Mouse (Mus musculus): ENCODE data around the gene Lgals7.

DNA sequence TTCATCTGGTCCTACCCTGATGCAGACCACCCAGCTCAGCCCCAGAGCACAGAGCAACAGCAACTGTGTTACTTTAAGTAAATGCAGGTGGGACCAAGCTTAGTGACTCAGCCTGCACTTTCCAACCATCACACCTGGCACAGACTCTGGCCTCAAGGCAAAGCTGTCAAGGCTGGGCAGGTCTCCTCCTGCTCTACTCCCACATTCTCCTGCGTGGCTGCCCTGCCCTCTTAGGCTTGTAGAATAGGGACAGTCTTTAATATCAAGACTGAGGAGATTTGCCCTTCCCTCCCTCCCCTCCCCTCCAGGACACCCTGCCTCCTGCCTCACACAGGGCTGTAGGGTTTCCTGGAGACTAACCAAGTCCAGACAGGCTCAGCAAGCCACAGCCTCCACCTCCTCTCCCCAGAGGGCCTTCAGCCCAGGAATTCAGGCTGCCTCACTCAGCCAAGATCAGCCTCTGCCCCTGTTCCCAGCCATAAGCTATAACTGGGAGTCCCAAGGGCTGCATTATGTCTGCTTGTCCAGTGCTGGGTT, 13.9 kb upstream of the Lgals7 start:
- TF ChIP-seq CTCF (IDR thresholded peaks at IDR 0.05; ENCODE audit: low read depth, low read length) (no peak), POLR2A (IDR thresholded peaks at IDR 0.05; ENCODE audit: extremely low read depth, insufficient read depth, low read length) (no peak)

Data from liver, adult 2 months (tissue).